Mouse (Mus musculus) thymus, postnatal 25 days (tissue): Measurements from ENCODE around the gene 1700037H04Rik.

ENCODE experiments used
- DNase-seq: peaks from one replicate; pipeline ENCODE4 v3.0.0; 2022

Gene 1700037H04Rik

GRCm38 (mm10) chr2:131145536-131145935, 14.3 kb downstream of the 1700037H04Rik start:
- DNase-seq, result no peak

- no peak for DNase-seq
These were observed 14.8 kb downstream of the 1700037H04Rik start for GRCm38 (mm10) chr2:131145121-131145520.

GRCm38 (mm10) chr2:131143007-131143780, 16.7 kb downstream of the 1700037H04Rik start:
- no peak for DNase-seq

GRCm38 (mm10) chr2:131142592-131142991, 17.3 kb downstream of the 1700037H04Rik start:
- DNase-seq, result peak; percentile 74

DNA sequence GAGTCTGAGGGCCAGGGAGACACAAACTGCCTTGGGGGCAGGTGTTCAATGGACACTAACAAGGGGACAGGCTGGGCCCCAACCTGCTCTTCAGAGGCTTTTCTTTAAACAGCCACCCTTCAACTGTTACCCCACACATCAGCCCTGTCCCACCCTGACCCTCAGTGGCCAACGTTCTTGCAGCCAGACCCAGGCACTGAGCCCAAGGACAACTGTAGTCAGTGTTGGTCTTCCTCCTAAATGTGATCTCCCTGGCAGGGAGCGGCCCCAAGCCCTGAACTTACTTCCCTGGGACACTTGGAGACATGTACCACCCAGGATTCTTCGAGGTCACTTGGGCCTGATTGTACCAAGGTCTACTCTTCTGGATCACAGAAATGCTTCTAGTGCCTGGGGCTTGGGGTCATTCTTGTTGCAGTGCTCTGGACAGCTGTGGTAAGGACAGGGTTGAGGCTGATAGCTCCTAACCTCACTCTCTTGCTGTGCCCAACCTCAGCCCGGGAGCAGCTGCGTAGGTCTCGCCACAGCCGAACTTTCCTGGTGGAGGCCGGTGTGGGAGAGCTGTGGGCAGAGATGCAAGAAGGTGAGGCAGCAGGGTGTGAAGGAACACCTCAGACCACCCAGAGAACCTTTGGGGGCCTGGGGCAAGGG, 18.4 kb downstream of the 1700037H04Rik start:
- no peak for DNase-seq

- DNase-seq, result no peak
These were observed 19.4 kb downstream of the 1700037H04Rik start for GRCm38 (mm10) chr2:131140533-131140905.

DNA sequence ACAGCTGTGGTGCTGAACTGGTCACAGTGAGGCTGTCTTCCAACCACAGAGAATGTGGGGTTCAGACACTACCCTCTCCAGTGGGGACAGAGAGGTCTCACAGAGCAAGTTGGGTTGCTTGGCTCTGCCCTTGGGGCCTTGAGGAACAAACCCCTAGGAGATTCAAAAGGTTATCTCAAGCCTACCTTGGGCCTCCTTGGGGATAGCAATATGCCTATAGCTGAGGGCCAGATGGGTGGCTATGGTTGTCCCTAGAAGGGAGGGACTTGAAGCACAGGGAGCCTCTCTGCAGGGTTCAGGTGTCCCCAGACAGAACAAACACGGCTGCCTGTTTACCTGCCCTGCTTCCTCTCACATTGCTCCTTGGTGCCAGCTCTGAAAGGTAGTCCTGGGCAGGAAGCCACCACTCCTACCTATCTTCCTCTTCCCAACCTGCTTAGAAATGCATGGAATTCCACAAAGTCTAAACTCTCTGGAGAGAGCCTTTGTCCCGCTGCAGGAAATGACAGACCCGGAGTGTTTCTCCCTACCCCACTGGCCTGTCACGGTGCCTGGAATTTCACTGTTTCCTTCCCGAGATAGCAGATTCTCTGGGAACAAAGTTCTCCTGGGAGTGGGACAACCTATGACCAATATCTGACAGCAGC, 19.9 kb downstream of the 1700037H04Rik start:
- no peak for DNase-seq

DNA sequence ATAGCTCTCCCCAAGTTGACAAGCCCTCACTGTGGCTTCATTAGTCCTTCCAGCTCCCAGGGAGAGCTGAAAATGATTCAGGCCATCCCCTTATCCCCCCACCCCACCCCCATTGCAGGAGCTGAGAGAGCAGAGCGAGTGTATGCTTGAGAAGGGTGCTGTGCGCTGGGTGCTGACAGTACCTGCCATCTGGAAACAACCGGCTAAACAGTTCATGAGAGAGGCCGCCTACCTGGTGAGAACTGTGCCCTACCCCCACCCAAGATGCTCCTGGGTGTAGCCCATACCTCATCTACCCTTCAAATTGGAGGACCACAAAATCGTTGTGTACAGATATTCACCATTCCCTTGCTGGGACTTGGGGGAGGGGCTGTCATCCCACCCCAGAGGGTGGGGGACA, 20.6 kb downstream of the 1700037H04Rik start:
- DNase-seq, result no peak

DNA sequence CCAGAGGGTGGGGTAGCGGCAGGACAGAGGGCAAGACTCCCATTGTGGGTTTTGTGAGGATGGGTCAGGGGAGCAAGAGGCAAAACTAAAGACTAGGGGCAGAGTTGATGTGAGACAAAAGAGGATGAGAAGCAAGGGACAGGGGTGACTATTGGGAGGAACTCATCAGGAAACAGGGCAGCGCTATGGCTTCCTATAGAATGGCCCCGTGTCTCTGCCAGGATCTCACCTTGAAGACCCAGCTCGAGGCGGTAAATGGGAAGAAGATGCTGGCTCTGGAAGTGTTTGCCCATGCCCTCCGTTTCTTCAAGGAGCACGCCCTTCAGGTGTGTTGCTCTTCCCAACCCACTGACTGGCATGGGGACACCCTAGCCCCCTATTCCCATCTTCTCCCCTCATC, 21.1 kb downstream of the 1700037H04Rik start:
- DNase-seq, result no peak

DNA sequence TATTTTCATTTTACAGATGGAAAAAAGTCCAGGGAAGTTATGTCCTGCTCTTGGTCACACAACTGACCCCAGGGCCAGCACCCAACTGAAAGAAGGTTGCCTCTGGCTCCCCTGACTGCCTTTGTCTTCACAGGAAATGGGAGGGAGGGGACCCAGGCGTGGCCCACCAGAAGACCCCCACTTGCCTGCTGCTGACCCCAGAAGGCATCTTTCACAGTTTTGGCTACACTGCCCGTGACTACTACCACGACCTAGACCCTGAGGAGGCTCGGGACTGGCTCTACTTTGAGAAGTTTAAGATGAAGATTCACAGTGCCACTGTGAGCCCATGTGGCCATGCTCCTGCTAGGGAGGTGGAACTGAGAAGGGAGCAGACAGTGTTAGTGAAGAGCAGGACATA, 21.6 kb downstream of the 1700037H04Rik start:
- DNase-seq, result no peak

- no peak for DNase-seq
These were observed 24.3 kb downstream of the 1700037H04Rik start for GRCm38 (mm10) chr2:131135521-131136139.

DNA sequence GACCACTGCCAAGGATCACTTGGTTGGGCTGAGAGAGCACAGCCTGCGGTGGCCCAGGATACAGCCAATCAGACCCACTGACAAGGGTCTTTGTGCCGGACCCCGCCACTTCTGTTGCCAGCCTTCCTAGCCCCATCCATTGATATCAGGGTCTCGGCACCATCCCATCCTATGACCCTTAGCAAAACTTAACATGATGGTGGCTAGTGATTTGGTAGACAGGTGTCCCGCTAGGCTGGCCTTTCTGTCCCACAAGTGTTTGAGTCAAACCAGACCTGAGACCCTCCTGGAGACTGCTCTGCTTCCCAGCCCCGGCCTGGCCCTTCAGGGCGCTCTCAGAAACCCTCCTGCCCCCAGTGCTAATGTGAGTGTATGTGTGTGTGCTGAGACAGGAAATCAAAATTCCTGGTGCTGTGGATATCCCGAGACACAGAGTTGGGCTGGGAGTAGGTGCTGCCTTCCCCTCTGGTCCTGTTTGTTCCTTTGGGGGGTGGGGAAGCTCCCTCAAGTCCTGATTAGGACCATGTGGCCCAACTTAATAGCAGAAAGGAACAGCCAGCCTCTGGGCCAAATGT, 25.0 kb downstream of the 1700037H04Rik start:
- DNase-seq, result no peak

GRCm38 (mm10) chr2:131134381-131134780, 25.5 kb downstream of the 1700037H04Rik start:
- no peak for DNase-seq

DNA sequence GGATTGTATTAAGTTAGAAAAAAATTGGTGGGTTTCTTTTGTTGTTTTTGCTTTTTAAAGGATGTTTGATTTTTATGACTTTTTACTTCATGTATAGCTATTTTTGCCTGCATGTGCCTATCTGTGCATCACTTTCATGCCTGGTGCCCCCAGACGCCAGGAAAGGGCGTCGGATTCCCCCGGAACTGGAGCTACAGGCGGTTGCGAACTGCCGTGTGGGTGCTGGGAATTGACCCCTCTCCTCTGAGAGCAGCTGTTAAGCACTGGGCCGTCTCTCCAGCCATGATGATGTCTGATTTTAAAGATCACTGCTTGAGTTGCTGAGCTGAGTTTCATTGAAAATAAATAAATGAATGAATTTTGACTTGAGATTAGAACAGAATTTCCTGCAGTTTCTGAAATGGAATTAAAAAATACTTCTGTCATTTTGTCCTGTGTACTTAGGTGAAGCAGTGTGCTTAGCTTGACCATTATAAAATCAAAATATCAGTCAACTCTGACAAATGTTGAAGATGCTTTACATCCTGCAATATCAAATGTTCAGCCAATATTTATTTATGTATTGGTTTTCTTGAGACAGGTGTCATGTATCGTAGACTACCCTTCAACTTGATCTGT, 26.8 kb downstream of the 1700037H04Rik start, which contains the start of gene Gm11037:
Gene Gm11037 (plus strand): TSS at position 568 of the 618 bp plus-strand sequence.
- DNase-seq, result no peak

DNA sequence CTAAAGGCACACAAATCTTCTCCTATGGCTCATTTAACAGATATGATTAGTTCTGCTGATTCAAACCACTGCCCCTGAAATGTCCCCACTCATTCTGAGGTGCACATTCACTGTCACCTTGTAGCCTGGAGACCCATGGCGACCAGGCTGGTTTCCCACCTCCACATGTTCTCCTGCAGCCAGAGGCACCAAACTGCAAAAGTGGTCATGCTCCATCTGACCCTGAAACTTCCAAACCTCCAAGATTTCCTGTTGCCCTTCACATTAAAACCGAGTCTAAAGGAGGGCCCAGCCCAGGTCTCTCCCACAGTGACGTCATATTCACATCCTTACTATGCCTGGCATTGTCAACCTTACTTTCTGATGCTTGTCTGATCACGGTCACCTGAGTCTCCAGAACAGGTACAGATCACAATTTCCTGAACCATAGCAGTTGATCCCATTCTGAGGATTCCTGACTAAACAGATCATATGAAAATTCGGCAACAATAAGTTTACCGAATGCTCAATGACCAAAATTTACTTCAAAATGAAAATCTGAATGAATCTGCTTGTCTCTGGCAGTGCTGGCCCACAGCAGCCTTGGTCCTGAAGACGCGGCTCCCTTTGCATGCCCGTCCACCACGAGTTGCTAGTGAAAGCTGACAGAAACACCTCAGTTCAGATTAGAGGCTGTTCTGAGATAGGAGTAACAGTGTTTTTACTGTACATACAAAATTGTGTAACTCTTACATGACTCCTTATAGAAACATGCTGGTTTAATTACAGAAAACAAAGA, 27.6 kb downstream of the 1700037H04Rik start:
- DNase-seq, result no peak

- DNase-seq, result no peak
These were observed 29.0 kb downstream of the 1700037H04Rik start for GRCm38 (mm10) chr2:131130849-131131248.

GRCm38 (mm10) chr2:131129836-131130235, 30.0 kb downstream of the 1700037H04Rik start:
- DNase-seq, result no peak

DNA sequence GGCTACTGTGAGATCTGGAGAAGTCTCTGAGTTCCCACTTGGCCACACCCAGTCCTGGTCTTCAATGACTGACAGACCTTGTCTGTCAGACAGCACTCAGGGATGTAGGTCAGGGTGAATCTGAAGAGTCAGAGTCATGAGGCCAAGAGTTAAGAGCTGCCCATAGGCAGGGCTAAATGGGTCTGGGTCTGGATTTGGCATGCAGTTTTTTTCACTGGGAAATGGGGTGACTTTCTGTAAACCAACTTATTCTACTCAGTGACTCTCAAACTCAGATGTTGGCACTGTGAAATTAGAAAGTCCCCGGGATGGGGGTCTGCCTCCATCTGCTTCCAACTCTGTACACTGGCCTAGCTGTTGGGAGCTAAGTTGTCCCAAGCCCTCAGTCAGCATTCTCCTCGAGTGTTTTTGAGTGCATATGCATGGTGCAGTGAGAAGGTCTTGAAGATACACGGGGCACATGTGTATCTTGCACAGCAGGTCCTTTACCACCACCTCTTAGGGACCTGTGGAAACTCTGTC, 31.2 kb downstream of the 1700037H04Rik start:
- DNase-seq, result no peak

GRCm38 (mm10) chr2:131128211-131128610, 31.7 kb downstream of the 1700037H04Rik start:
- no peak for DNase-seq

GRCm38 (mm10) chr2:131127161-131127730, 32.6 kb downstream of the 1700037H04Rik start, which contains the start of gene Hspa12b:
Gene Hspa12b (plus strand): TSS chr2:131127280.
- peak; percentile 48 for DNase-seq
